Mouse (Mus musculus): ENCODE data around the gene Prkag2. TPM values are rescaled to one million over a fixed set of nuclear protein-coding genes. Genes with fewer than 3 reads are reported as not detected.
A peak's percentile ranks its signal among the peaks of the same experiment; 100 is the strongest.

Gene Prkag2
- polyA plus RNA-seq, 1 experiment from 2014 or later, result 54.1 TPM

DNA sequence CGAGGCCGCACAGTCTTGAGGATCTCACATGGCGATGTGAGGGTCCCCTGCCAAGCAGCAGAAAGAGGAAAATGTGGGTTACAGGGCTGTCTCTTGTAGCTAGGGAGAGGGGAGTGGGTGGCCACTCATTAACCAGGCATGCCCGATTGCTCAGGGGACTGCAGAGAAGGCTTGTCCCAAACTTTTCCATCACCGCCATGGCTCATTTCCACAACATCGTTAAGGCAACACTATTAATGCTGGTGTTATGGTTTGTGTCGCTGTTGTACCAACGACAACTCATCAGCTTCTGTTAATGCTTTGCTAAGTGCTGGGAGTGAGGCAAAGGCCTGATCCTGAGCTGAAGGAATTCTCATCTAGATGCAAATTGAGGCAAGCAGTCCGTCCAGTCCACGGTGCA lies 165.0 kb downstream of the Prkag2 start:
- Histone ChIP-seq H3K4me3 (ENCODE audit: low read length) (no peak overlapping the region), H3K4me2 (ENCODE audit: low read depth, low read length) (no peak overlapping the region), H3K27ac (ENCODE audit: low read length) (no peak overlapping the region), H3K4me1 (ENCODE audit: control insufficient read depth, insufficient read depth, low read length) (peaks cover 11% of the 10 kb centered on the region; the same call in 1 of the 2 replicates), H3K9ac (ENCODE audit: low read depth, low read length) (no peak overlapping the region), H3K9me3 (ENCODE audit: control insufficient read depth, low read length) (0 out of 2 replicates have a peak, but pooled peaks cover 4% of the 10 kb centered on the region), H3K36me3 (ENCODE audit: control insufficient read depth, insufficient read depth, low read length) (no peaks in the 10 kb centered on the region), H3K27me3 (replicated peaks; ENCODE audit: control insufficient read depth, insufficient read depth, low read length) (no peaks in the 10 kb centered on the region)
- WGBS, result 78% methylated on average over 10 of the region's 10 CpGs
- no peak for ATAC-seq

DNA sequence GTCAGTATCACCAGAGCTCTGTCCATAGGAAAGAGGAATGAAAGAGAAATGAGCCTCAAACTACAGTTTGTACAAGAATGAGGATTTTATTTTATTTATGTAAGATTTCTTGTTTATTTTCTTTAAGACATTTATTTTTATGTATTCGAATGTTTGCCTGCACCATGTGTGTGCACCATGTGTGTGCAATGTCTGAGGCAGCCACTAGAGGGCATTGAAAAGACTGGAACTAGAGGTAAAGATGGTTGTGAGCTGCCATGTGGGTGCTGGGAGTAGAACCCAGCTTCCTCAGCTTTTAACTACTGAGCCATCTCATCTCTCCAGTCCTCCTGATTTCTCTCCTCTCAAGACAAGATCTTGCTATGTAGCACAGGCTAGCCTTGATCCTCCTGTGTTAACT lies 166.7 kb downstream of the Prkag2 start:
- no peak overlapping the region for H3K9ac ChIP-seq (ENCODE audit: low read depth, low read length)
- no peaks in the 10 kb centered on the region for H3K27me3 ChIP-seq (replicated peaks; ENCODE audit: control insufficient read depth, insufficient read depth, low read length)
- 0 out of 2 replicates have a peak, but pooled peaks cover 4% of the 10 kb centered on the region for H3K9me3 ChIP-seq (ENCODE audit: control insufficient read depth, low read length)
- no peak overlapping the region for H3K27ac ChIP-seq (ENCODE audit: low read length)
- no peak overlapping the region for H3K4me3 ChIP-seq (ENCODE audit: low read length)
- no peak for ATAC-seq
- WGBS, result 95% methylated on average over 1 of the region's 1 CpGs
- peaks cover 11% of the 10 kb centered on the region; the same call in 1 of the 2 replicates for H3K4me1 ChIP-seq (ENCODE audit: control insufficient read depth, insufficient read depth, low read length)
- no peak overlapping the region for H3K4me2 ChIP-seq (ENCODE audit: low read depth, low read length)
- H3K36me3 ChIP-seq (ENCODE audit: control insufficient read depth, insufficient read depth, low read length), result no peaks in the 10 kb centered on the region

DNA sequence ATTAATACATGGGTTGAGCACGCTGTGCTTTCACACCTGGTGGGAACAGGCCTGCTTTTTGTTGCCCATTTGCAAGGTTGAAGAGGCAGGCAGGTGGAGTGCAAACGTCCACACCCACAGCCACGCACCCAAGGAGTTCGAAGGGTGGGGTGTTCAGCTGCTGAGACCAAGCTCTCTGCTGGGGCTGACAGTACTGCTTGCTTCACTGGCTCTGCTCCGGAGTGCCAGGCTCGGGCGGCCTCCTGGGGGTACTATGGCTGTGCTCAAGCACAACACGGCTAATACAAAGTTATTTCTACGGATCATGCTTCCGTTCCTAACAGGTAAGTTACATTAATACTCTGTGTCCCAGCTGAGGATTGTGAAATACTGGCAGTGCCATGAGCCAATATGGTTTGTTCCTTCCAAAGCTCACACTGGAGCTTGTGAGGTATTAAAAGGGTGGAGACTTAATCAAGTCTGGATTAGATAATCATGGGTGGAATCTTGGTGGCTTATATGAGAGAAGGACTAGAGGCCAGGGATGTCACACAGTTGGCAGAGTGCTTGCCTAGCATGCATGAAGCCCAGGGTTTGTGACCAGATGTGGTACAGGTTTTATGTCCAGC lies 168.8 kb downstream of the Prkag2 start:
- Histone ChIP-seq H3K27ac (ENCODE audit: low read length) (peak overlapping the region; percentile 86), H3K36me3 (ENCODE audit: control insufficient read depth, insufficient read depth, low read length) (no peaks in the 10 kb centered on the region), H3K27me3 (replicated peaks; ENCODE audit: control insufficient read depth, insufficient read depth, low read length) (no peaks in the 10 kb centered on the region), H3K9me3 (ENCODE audit: control insufficient read depth, low read length) (0 out of 2 replicates have a peak, but pooled peaks cover 4% of the 10 kb centered on the region), H3K4me2 (ENCODE audit: low read depth, low read length) (no peak overlapping the region), H3K4me1 (ENCODE audit: control insufficient read depth, insufficient read depth, low read length) (peaks cover 10% of the 10 kb centered on the region; the same call in 1 of the 2 replicates), H3K9ac (ENCODE audit: low read depth, low read length) (peak overlapping the region; percentile 29; the same call in 1 of the 2 replicates), H3K4me3 (ENCODE audit: low read length) (no peak overlapping the region)
- 68% methylated on average over 10 of the region's 10 CpGs for WGBS
- ATAC-seq, result peak; percentile 67

DNA sequence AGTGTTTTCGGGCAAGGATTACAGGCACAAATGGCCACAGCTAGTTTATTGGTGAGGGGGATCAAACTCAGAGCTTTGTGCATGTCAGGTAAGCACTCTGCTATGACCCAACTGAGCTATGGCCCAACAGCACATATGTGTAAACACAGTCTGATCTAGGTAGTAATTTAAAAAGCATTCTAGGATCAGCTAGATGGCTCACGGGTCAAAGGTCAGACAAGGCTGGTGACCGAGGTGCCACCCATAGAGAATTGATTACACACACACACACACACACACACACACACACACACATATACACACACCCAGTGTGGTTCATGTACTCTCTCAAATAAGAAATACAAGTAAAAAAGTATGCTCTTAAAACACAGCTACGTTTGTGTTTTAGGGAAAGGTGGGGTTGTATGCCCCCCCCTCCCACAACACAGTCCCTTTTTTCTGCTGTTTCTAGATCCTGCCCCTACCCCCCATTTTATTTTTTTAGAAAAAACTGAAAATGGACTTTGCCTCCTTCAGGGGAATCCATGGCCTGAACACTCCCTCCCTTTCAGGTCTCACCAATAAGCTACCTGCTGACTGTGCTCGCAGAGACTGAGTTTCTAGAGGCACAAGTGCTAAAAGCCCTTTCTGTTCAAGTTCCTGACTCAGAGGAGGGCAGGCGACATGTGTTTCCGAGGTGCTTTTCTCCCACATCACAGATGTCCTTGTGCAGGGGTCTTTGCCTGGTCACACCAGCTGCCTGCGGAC lies 169.4 kb downstream of the Prkag2 start:
- no peaks in the 10 kb centered on the region for H3K36me3 ChIP-seq (ENCODE audit: control insufficient read depth, insufficient read depth, low read length)
- no peaks in the 10 kb centered on the region for H3K27me3 ChIP-seq (replicated peaks; ENCODE audit: control insufficient read depth, insufficient read depth, low read length)
- peak overlapping the region; percentile 86 for H3K27ac ChIP-seq (ENCODE audit: low read length)
- H3K4me3 ChIP-seq (ENCODE audit: low read length), result no peak overlapping the region
- peak overlapping the region; percentile 29; the same call in 1 of the 2 replicates for H3K9ac ChIP-seq (ENCODE audit: low read depth, low read length)
- ATAC-seq, result peak; percentile 81
- peaks cover 8% of the 10 kb centered on the region; the same call in 1 of the 2 replicates for H3K4me1 ChIP-seq (ENCODE audit: control insufficient read depth, insufficient read depth, low read length)
- 0 out of 2 replicates have a peak, but pooled peaks cover 4% of the 10 kb centered on the region for H3K9me3 ChIP-seq (ENCODE audit: control insufficient read depth, low read length)
- 60% methylated on average over 8 of the region's 8 CpGs for WGBS
- H3K4me2 ChIP-seq (ENCODE audit: low read depth, low read length), result no peak overlapping the region

DNA sequence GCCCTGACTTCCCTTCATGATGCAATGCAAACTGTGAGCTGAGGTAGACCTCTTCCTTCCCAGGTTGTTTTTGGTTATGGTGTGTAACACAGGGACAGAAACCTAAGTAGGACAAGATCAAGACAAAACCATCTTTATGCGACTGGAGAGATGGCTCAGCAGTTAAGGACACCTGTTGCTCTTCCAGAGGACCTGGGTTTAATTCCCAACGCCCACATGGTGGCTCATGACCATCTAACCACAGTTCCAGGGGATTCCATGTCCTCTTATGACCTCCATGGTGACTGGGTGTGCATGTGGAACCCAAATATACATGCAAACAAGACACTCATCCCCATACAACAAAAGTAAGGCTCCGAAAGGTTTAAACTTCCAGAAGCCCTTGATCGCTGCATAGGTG lies 171.6 kb downstream of the Prkag2 start:
- Histone ChIP-seq H3K9ac (ENCODE audit: low read depth, low read length) (no peak overlapping the region), H3K4me1 (ENCODE audit: control insufficient read depth, insufficient read depth, low read length) (peaks cover 8% of the 10 kb centered on the region; the same call in 1 of the 2 replicates), H3K4me3 (ENCODE audit: low read length) (no peak overlapping the region), H3K36me3 (ENCODE audit: control insufficient read depth, insufficient read depth, low read length) (no peaks in the 10 kb centered on the region), H3K27me3 (replicated peaks; ENCODE audit: control insufficient read depth, insufficient read depth, low read length) (no peaks in the 10 kb centered on the region), H3K27ac (ENCODE audit: low read length) (no peak overlapping the region), H3K4me2 (ENCODE audit: low read depth, low read length) (no peak overlapping the region), H3K9me3 (ENCODE audit: control insufficient read depth, low read length) (0 out of 2 replicates have a peak, but pooled peaks cover 1% of the 10 kb centered on the region)
- ATAC-seq, result no peak
- 95% methylated on average over 4 of the region's 4 CpGs for WGBS

DNA sequence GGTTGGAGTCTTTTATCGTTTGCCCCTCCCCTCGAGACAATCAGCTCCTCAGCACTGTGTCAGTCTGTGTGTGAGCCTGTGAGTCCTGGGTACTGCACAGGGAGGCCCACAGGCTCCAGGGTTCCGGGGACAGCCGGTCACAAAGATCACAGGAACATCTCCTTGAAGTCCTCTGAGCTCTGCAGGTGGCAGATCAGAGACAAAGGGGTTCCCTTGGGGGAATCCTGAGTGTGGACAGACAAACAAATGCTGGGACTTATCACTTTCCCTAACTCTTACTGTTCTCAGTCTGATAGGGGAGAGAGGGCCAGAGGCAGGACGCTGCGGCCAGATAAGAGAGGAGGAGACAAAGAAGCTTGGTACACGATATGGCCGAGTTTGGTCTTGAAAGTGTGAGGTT lies 172.7 kb downstream of the Prkag2 start:
- WGBS, result 30% methylated on average over 8 of the region's 8 CpGs
- Histone ChIP-seq H3K27ac (ENCODE audit: low read length) (no peak overlapping the region), H3K9ac (ENCODE audit: low read depth, low read length) (no peak overlapping the region), H3K4me2 (ENCODE audit: low read depth, low read length) (no peak overlapping the region), H3K4me1 (ENCODE audit: control insufficient read depth, insufficient read depth, low read length) (peaks cover 8% of the 10 kb centered on the region; the same call in 1 of the 2 replicates), H3K27me3 (replicated peaks; ENCODE audit: control insufficient read depth, insufficient read depth, low read length) (no peaks in the 10 kb centered on the region), H3K4me3 (ENCODE audit: low read length) (no peak overlapping the region), H3K36me3 (ENCODE audit: control insufficient read depth, insufficient read depth, low read length) (no peaks in the 10 kb centered on the region), H3K9me3 (ENCODE audit: control insufficient read depth, low read length) (no peaks in the 10 kb centered on the region)
- peak; percentile 50; the same call in 1 of the 2 replicates for ATAC-seq

DNA sequence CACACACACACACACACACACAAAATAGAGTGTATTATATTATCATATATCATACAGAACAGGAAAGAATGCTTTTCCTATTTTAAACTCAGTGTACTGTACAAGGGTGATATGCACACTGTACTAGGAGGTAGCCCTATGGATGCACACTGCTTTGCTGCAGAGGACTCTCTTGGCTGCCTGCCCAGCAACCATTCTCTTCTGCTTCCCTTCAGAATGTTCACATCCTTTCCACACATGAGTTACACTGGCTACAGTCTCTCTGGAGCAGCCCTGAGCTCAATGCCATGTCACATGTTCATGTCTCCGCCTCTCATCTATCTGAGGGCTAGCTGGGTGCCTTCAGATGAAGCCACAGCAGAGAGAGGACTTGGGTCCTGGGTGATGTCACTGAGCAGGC lies 181.3 kb downstream of the Prkag2 start:
- peak; percentile 56 for ATAC-seq
- no peaks in the 10 kb centered on the region for H3K9me3 ChIP-seq (ENCODE audit: control insufficient read depth, low read length)
- no peak overlapping the region for H3K4me2 ChIP-seq (ENCODE audit: low read depth, low read length)
- WGBS, result 75% methylated on average over 1 of the region's 1 CpGs
- no peak overlapping the region for H3K9ac ChIP-seq (ENCODE audit: low read depth, low read length)
- no peaks in the 10 kb centered on the region for H3K36me3 ChIP-seq (ENCODE audit: control insufficient read depth, insufficient read depth, low read length)
- no peaks in the 10 kb centered on the region for H3K27me3 ChIP-seq (replicated peaks; ENCODE audit: control insufficient read depth, insufficient read depth, low read length)
- no peak overlapping the region for H3K27ac ChIP-seq (ENCODE audit: low read length)
- H3K4me1 ChIP-seq (ENCODE audit: control insufficient read depth, insufficient read depth, low read length), result no peaks in the 10 kb centered on the region
- no peak overlapping the region for H3K4me3 ChIP-seq (ENCODE audit: low read length)

DNA sequence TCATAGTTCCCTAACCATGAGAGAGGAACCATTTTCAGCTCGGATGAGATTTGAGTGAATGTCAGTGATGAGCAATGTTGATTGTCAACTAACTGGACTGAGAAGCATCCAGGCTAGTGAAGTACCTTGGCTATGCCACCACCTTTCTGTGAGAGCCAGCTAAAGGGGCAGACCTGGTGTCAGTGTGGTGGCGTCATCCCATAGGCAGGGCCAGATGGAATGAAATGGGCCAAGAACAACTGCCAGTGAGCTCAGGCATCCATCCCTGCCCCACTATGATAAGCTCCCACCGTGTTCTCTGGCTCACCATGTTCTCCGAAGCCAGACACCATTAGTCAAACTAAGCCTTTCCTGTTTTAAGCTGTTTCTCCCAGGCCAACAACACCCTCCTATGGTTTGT lies 183.9 kb downstream of the Prkag2 start:
- H3K27me3 ChIP-seq (replicated peaks; ENCODE audit: control insufficient read depth, insufficient read depth, low read length), result no peaks in the 10 kb centered on the region
- no peak overlapping the region for H3K4me3 ChIP-seq (ENCODE audit: low read length)
- no peaks in the 10 kb centered on the region for H3K9me3 ChIP-seq (ENCODE audit: control insufficient read depth, low read length)
- H3K27ac ChIP-seq (ENCODE audit: low read length), result no peak overlapping the region
- H3K9ac ChIP-seq (ENCODE audit: low read depth, low read length), result no peak overlapping the region
- no peak overlapping the region for H3K4me2 ChIP-seq (ENCODE audit: low read depth, low read length)
- 74% methylated on average over 4 of the region's 4 CpGs for WGBS
- H3K4me1 ChIP-seq (ENCODE audit: control insufficient read depth, insufficient read depth, low read length), result no peaks in the 10 kb centered on the region
- no peak for ATAC-seq
- H3K36me3 ChIP-seq (ENCODE audit: control insufficient read depth, insufficient read depth, low read length), result no peaks in the 10 kb centered on the region

DNA sequence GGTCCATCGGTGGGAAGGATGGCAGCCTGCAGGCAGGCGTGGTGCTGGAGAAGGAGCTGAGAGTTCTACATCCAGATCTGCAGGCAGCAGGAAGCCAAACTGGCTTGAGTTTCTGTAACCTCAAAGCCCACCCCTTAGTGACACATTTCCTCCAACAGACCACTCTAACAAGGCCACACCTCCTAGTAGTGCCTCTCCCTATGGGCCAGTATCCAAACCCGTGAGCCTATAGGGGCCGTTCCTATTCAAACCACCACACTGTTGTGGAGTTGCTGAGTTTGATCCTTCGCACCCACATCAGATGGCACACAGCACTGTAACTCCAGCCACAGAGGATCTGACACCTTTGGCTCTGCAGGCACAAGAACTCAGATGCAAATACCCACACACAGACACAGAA lies 185.3 kb downstream of the Prkag2 start:
- no peaks in the 10 kb centered on the region for H3K27me3 ChIP-seq (replicated peaks; ENCODE audit: control insufficient read depth, insufficient read depth, low read length)
- H3K4me3 ChIP-seq (ENCODE audit: low read length), result no peak overlapping the region
- H3K4me2 ChIP-seq (ENCODE audit: low read depth, low read length), result no peak overlapping the region
- no peaks in the 10 kb centered on the region for H3K36me3 ChIP-seq (ENCODE audit: control insufficient read depth, insufficient read depth, low read length)
- H3K4me1 ChIP-seq (ENCODE audit: control insufficient read depth, insufficient read depth, low read length), result no peaks in the 10 kb centered on the region
- 74% methylated on average over 5 of the region's 5 CpGs for WGBS
- no peak for ATAC-seq
- no peak overlapping the region for H3K27ac ChIP-seq (ENCODE audit: low read length)
- H3K9ac ChIP-seq (ENCODE audit: low read depth, low read length), result no peak overlapping the region
- no peaks in the 10 kb centered on the region for H3K9me3 ChIP-seq (ENCODE audit: control insufficient read depth, low read length)

Data from intestine, embryonic 16.5 days (tissue).